Mouse (Mus musculus): ENCODE measurements around the gene Vegfb. TPM values are rescaled to one million over a fixed set of nuclear protein-coding genes. Genes with fewer than 3 reads are reported as not detected.

Gene Vegfb
- polyA plus RNA-seq, 1 experiment from 2014 or later: 37.3 TPM

DNA sequence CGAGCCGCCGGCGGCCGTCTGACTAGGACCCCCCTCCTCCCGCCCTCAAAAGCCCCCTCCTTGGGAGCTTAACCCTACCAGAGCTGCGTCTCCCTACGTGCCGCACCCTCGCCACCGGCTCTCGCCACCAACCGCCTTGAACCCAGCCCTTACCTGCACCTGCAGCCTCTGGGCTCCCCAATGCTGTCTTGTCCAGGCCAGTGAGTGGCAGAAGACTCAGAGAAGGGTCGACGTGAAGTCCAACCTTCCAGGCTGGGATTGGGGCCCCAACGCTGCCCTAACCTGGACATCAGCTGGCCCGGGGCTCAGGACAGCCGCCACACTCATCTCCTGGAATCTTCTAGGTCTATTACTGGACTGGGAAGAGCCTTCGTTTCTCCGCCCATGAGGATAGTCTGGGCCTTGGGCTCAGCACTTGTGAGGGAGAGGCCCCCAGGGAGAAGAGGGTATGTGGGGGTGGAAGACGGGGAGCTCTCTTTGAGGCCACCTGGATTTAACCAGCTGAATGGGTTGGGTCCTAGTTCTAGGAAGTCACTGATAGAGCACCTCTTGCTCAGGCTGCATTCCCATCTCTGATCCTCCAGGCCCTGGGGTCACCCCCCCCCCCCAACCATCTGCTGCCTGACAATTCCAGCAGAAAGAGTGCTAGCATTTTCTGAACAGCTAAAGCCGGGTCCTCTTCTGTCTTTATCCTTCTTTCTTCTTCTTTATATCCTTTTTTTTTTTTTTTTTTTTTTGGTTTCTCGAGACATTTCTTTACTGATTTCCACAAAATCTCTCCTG, 53.1 kb downstream of the Vegfb start, which contains the start of gene Kcnk4:
Gene Kcnk4, minus strand, starts transcription at position 321 of the 783 bp plus-strand sequence.
- Histone ChIP-seq H3K27me3 (ENCODE audit: insufficient read depth, low read length) (peaks cover 65% of the 10 kb centered on the region), H3K9me3 (ENCODE audit: low read length) (no peaks in the 10 kb centered on the region), H3K4me1 (ENCODE audit: insufficient read depth, low read length) (peaks cover 24% of the 10 kb centered on the region), H3K4me2 (replicated peaks; ENCODE audit: low read depth, low read length) (peak within 1 kb of the TSS; percentile 93), H3K4me3 (ENCODE audit: low read length) (peak within 1 kb of the TSS; percentile 50), H3K36me3 (ENCODE audit: insufficient read depth, low read length) (no peaks in the 10 kb centered on the region), H3K9ac (replicated peaks; ENCODE audit: low read length) (peak within 1 kb of the TSS; percentile 66), H3K27ac (ENCODE audit: low read length) (no peak within 1 kb of the TSS)
- 15% methylated on average over 18 of the region's 23 CpGs for WGBS
- no peak; the same call in 1 of the 2 replicates for ATAC-seq (ENCODE audit: low FRiP score, low TSS enrichment)

- no peaks in the 10 kb centered on the region for H3K9me3 ChIP-seq (ENCODE audit: low read length)
- WGBS: 2% methylated on average over 58 of the region's 58 CpGs
- peak; percentile 55 for ATAC-seq (ENCODE audit: low FRiP score, low TSS enrichment)
- no peaks in the 10 kb centered on the region for H3K36me3 ChIP-seq (ENCODE audit: insufficient read depth, low read length)
- H3K27me3 ChIP-seq (ENCODE audit: insufficient read depth, low read length): peaks cover 72% of the 10 kb centered on the region
- H3K27ac ChIP-seq (ENCODE audit: low read length): no peak overlapping the region
- peaks cover 24% of the 10 kb centered on the region for H3K4me1 ChIP-seq (ENCODE audit: insufficient read depth, low read length)
- peak overlapping the region; percentile 50 for H3K4me3 ChIP-seq (ENCODE audit: low read length)
- H3K4me2 ChIP-seq (replicated peaks; ENCODE audit: low read depth, low read length): peak overlapping the region; percentile 93
- peak overlapping the region; percentile 66 for H3K9ac ChIP-seq (replicated peaks; ENCODE audit: low read length)
Measured at GRCm38 (mm10) chr19:6933436-6934194, 53.8 kb downstream of the Vegfb start.

- Histone ChIP-seq H3K4me2 (replicated peaks; ENCODE audit: low read depth, low read length) (peak overlapping the region; percentile 93; the same call in 1 of the 2 replicates), H3K4me3 (ENCODE audit: low read length) (no peak overlapping the region), H3K4me1 (ENCODE audit: insufficient read depth, low read length) (peaks cover 22% of the 10 kb centered on the region), H3K27ac (ENCODE audit: low read length) (no peak overlapping the region), H3K36me3 (ENCODE audit: insufficient read depth, low read length) (no peaks in the 10 kb centered on the region), H3K27me3 (ENCODE audit: insufficient read depth, low read length) (peaks cover 75% of the 10 kb centered on the region), H3K9me3 (ENCODE audit: low read length) (no peaks in the 10 kb centered on the region), H3K9ac (replicated peaks; ENCODE audit: low read length) (no peak overlapping the region)
- ATAC-seq (ENCODE audit: low FRiP score, low TSS enrichment): no peak
- 22% methylated on average over 4 of the region's 4 CpGs for WGBS
Measured at GRCm38 (mm10) chr19:6933102-6933435, 54.4 kb downstream of the Vegfb start.

Other genes starting within 250 kb of the Vegfb start
- gene Rps6ka4, start 147.0 kb downstream of the Vegfb start, polyA plus RNA-seq (2015; fragmentation: Nextera tagmentation; extraction: Ambion mirVana): 27.1 and 28.3 TPM in 2 replicates
- gene Ccdc88b, start 129.4 kb downstream of the Vegfb start, polyA plus RNA-seq (2015; fragmentation: Nextera tagmentation; extraction: Ambion mirVana): 0.74 and 0.75 TPM in 2 replicates
- gene Trmt112, start 78.0 kb downstream of the Vegfb start, polyA plus RNA-seq (2015; fragmentation: Nextera tagmentation; extraction: Ambion mirVana): 141 and 145 TPM in 2 replicates
- 325 and 350 TPM in 2 replicates for gene Prdx5, start 77.5 kb downstream of the Vegfb start, polyA plus RNA-seq (2015; fragmentation: Nextera tagmentation; extraction: Ambion mirVana)
- 18.0 and 19.4 TPM in 2 replicates for gene Esrra, start 65.8 kb downstream of the Vegfb start, polyA plus RNA-seq (2015; fragmentation: Nextera tagmentation; extraction: Ambion mirVana)
- gene Catsperz, start 62.3 kb downstream of the Vegfb start, polyA plus RNA-seq (2015; fragmentation: Nextera tagmentation; extraction: Ambion mirVana): 3.4 and 3.7 TPM in 2 replicates
- 0.42 and 0.71 TPM in 2 replicates for gene Kcnk4, start 53.1 kb downstream of the Vegfb start, polyA plus RNA-seq (2015; fragmentation: Nextera tagmentation; extraction: Ambion mirVana)
- 71.2 and 86.6 TPM in 2 replicates for gene Bad, start 45.8 kb downstream of the Vegfb start, polyA plus RNA-seq (2015; fragmentation: Nextera tagmentation; extraction: Ambion mirVana)
- 29.5 and 30.4 TPM in 2 replicates for gene Gpr137, start 45.2 kb downstream of the Vegfb start, polyA plus RNA-seq (2015; fragmentation: Nextera tagmentation; extraction: Ambion mirVana)
- 51.5 and 53.8 TPM in 2 replicates for gene Ppp1r14b, start 12.7 kb downstream of the Vegfb start, polyA plus RNA-seq (2015; fragmentation: Nextera tagmentation; extraction: Ambion mirVana)
- gene Plcb3, start 11.2 kb downstream of the Vegfb start, polyA plus RNA-seq (2015; fragmentation: Nextera tagmentation; extraction: Ambion mirVana): 44.1 and 48.8 TPM in 2 replicates
- gene Fkbp2, start 7.2 kb downstream of the Vegfb start, polyA plus RNA-seq (2015; fragmentation: Nextera tagmentation; extraction: Ambion mirVana): 139 and 150 TPM in 2 replicates
- gene Dnajc4, start 4.9 kb upstream of the Vegfb start, polyA plus RNA-seq (2015; fragmentation: Nextera tagmentation; extraction: Ambion mirVana): 26.8 and 27.3 TPM in 2 replicates
- 30.9 and 35.0 TPM in 2 replicates for gene Nudt22, start 8.5 kb upstream of the Vegfb start, polyA plus RNA-seq (2015; fragmentation: Nextera tagmentation; extraction: Ambion mirVana)
- 12.6 and 13.1 TPM in 2 replicates for gene Trpt1, start 8.5 kb upstream of the Vegfb start, polyA plus RNA-seq (2015; fragmentation: Nextera tagmentation; extraction: Ambion mirVana)
- 5.7 and 6.4 TPM in 2 replicates for gene Fermt3, start 31.8 kb upstream of the Vegfb start, polyA plus RNA-seq (2015; fragmentation: Nextera tagmentation; extraction: Ambion mirVana)
- 305 and 314 TPM in 2 replicates for gene Stip1, start 52.3 kb upstream of the Vegfb start, polyA plus RNA-seq (2015; fragmentation: Nextera tagmentation; extraction: Ambion mirVana)
- gene Macrod1, start 69.2 kb upstream of the Vegfb start, polyA plus RNA-seq (2015; fragmentation: Nextera tagmentation; extraction: Ambion mirVana): 15.6 and 16.4 TPM in 2 replicates
- gene Flrt1, start 118.1 kb upstream of the Vegfb start, polyA plus RNA-seq (2015; fragmentation: Nextera tagmentation; extraction: Ambion mirVana): 5.4 and 6.8 TPM in 2 replicates
- gene Otub1, start 218.7 kb upstream of the Vegfb start, polyA plus RNA-seq (2015; fragmentation: Nextera tagmentation; extraction: Ambion mirVana): 231 and 241 TPM in 2 replicates
- gene Cox8a, start 230.0 kb upstream of the Vegfb start, polyA plus RNA-seq (2015; fragmentation: Nextera tagmentation; extraction: Ambion mirVana): 1,116 and 1,175 TPM in 2 replicates

Measured in kidney, embryonic 16.5 days (tissue).